Mouse (Mus musculus) testis, adult 2 months (tissue): Measurements from ENCODE around the gene Elp5.

Source experiments
- CTCF ChIP-seq: fragments of 200-500 bp; IDR thresholded peaks from 2 replicates; pipeline ENCODE4 v1.5.1; 2012; ENCODE audit warnings: low read depth, mild to moderate bottlenecking, inconsistent platforms, low read length, moderate library complexity; ENCODE audit not compliant: control insufficient read depth, insufficient read depth, insufficient replicate concordance
- POLR2A ChIP-seq: fragments of 200-500 bp; IDR thresholded peaks from 2 replicates; pipeline ENCODE4 v1.6.1; 2012; ENCODE audit warnings: low read depth, mild to moderate bottlenecking, inconsistent platforms, low read length, moderate library complexity; ENCODE audit not compliant: control insufficient read depth

- no peak for TF ChIP-seq POLR2A
- no peak for TF ChIP-seq CTCF
Observed at GRCm38 (mm10) chr11:69999666-70000065, 17.3 kb upstream of the Elp5 start.
